Mouse (Mus musculus): ENCODE data around the gene Ghrhr. TPM values are rescaled to one million over a fixed set of nuclear protein-coding genes. Genes with fewer than 3 reads are reported as not detected.

The Ghrhr gene
- polyA plus RNA-seq, 1 experiment from 2014 or later: not detected

DNA sequence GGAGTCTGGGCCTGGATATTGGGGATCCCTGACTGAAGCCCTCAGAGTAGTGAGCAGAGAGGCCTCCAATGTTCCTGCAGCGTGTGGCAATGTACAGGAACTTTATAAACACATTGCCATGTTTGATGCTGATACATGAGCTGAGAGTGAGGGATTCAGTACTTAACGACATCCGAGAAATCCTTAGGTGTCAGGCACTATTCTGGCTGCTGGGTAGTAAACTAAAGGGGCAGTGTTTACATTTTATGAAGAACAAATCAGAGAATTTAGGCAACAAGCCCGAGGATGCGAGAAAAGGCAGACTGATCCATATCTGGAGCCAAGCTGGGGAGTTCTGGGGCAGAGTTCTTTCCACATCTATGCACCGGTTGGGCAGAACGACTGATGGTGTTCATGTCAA, 20.5 kb upstream of the Ghrhr start:
- 89% methylated on average over 7 of the region's 7 CpGs for WGBS

DNA sequence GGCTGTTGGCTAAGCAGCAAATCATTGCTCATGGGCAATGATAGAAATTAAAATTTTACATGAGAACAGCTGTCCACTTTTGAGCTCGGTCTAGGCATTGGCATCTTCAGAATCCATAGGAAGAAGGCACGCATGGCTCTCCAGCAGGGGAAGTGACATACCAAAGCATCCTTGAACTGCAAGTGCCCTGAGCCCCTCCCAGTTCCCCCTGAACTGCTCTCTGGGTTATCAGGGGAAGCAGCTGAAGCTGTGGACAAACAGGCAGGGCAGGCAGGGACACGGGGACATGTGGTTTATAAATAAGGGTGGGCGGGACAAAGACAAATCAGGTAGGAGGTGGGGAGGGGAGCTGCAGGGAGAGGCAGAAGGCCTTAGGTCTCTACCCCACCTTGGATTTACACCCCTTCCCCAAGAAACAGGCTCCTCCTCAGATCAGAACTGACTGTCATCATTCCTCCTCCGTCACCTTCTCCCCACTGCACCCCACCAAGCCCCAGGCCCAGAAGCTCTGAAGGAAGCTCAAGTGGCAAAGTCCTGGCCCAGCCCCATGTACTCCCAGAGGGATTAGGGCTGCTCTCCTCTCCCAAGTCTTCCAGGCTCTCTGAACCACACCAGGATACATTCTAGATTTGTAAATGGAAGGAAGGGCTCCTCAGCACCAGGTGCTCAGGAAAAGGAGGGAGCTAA, 19.9 kb upstream of the Ghrhr start:
- H3K4me1 ChIP-seq (replicated peaks): peaks cover 7% of the 10 kb centered on the region; the same call in 1 of the 2 replicates
- H3K9ac ChIP-seq: no peak overlapping the region
- no peak for ATAC-seq (ENCODE audit: low FRiP score)
- H3K27ac ChIP-seq: no peak overlapping the region
- H3K36me3 ChIP-seq: no peaks in the 10 kb centered on the region
- WGBS: 61% methylated on average over 5 of the region's 5 CpGs
- no peaks in the 10 kb centered on the region for H3K9me3 ChIP-seq
- H3K27me3 ChIP-seq: 0 out of 2 replicates have a peak, but pooled peaks cover 6% of the 10 kb centered on the region
- no peak overlapping the region for H3K4me2 ChIP-seq
- H3K4me3 ChIP-seq: no peak overlapping the region

More for the DNA sequence above, 20.5 kb upstream of the Ghrhr start:
- Histone ChIP-seq H3K27me3 (0 out of 2 replicates have a peak, but pooled peaks cover 6% of the 10 kb centered on the region), H3K36me3 (no peaks in the 10 kb centered on the region), H3K4me2 (no peak overlapping the region), H3K9ac (no peak overlapping the region), H3K4me1 (replicated peaks) (peaks cover 7% of the 10 kb centered on the region; the same call in 1 of the 2 replicates), H3K27ac (no peak overlapping the region), H3K4me3 (no peak overlapping the region), H3K9me3 (no peaks in the 10 kb centered on the region)
- no peak for ATAC-seq (ENCODE audit: low FRiP score)

DNA sequence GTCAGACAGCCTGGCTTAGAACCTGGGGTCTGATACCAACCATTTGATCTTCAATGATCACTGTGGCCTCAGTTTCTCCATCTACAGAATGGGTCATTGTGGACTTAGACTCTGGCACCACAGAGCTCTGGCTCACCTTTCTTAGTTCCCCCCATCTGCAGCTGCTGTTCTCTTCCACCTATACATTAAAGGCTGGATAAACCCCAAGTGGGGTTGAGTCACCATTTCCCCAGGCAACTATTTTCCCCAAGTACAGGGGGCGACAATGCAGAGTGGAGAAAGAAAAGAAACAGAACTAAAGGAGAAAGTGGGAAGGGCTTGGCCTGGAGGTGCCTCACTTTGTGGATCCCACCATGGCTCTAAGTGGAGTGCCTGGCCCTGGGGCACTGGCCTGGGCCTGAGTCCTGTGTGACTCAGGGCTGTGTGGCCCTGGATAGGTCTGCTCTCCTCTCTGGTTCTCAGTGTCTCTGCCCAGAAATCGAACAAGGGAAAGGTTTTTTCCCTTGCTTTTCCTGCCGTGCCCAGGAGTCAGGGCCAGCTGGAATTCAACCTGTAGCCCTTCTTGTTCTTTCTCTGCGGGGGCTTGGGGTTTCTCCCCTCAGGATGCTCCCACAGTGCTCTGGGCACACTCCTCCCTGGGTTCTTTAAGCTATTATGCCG, 19.0 kb upstream of the Ghrhr start:
- 59% methylated on average over 5 of the region's 5 CpGs for WGBS
- H3K36me3 ChIP-seq: no peaks in the 10 kb centered on the region
- H3K4me1 ChIP-seq (replicated peaks): peaks cover 7% of the 10 kb centered on the region; the same call in 1 of the 2 replicates
- H3K9me3 ChIP-seq: no peaks in the 10 kb centered on the region
- no peak overlapping the region for H3K27ac ChIP-seq
- no peak for ATAC-seq (ENCODE audit: low FRiP score)
- 0 out of 2 replicates have a peak, but pooled peaks cover 6% of the 10 kb centered on the region for H3K27me3 ChIP-seq
- H3K4me2 ChIP-seq: no peak overlapping the region
- H3K4me3 ChIP-seq: no peak overlapping the region
- H3K9ac ChIP-seq: no peak overlapping the region

- H3K4me1 ChIP-seq (replicated peaks): peaks cover 7% of the 10 kb centered on the region; the same call in 1 of the 2 replicates
- no peak overlapping the region for H3K4me3 ChIP-seq
- peak; percentile 29; the same call in 1 of the 2 replicates for ATAC-seq (ENCODE audit: low FRiP score)
- H3K27ac ChIP-seq: no peak overlapping the region
- 47% methylated on average over 6 of the region's 6 CpGs for WGBS
- H3K9me3 ChIP-seq: no peaks in the 10 kb centered on the region
- H3K27me3 ChIP-seq: 0 out of 2 replicates have a peak, but pooled peaks cover 6% of the 10 kb centered on the region
- H3K9ac ChIP-seq: no peak overlapping the region
- no peaks in the 10 kb centered on the region for H3K36me3 ChIP-seq
- H3K4me2 ChIP-seq: no peak overlapping the region
Measured at GRCm38 (mm10) chr6:55357636-55358031, 18.5 kb upstream of the Ghrhr start.

DNA sequence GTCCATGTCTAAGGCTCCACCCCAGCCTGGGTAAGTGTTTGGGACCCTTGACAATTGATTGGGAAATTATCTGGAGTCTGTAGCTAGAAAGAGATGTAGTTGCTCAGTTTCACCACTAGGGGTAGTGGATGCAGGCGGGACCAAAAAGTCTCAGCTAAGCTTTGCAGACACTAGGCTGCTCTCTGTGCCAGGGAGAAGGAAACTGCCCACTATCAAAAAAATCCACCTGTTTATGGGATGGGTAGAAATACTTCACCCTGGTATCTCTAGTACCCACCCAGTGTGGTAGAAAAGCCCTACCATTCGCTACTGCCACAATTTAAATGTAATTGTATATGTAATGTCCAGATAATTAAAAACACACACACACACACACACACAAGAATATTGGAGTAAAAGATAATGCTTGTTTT, 17.4 kb upstream of the Ghrhr start:
- WGBS: 29% methylated on average over 2 of the region's 2 CpGs
- Histone ChIP-seq H3K9ac (no peak overlapping the region), H3K27ac (no peak overlapping the region), H3K4me1 (replicated peaks) (peaks cover 7% of the 10 kb centered on the region; the same call in 1 of the 2 replicates), H3K9me3 (no peaks in the 10 kb centered on the region), H3K4me3 (no peak overlapping the region), H3K27me3 (0 out of 2 replicates have a peak, but pooled peaks cover 6% of the 10 kb centered on the region), H3K4me2 (no peak overlapping the region), H3K36me3 (no peaks in the 10 kb centered on the region)
- ATAC-seq (ENCODE audit: low FRiP score): no peak

DNA sequence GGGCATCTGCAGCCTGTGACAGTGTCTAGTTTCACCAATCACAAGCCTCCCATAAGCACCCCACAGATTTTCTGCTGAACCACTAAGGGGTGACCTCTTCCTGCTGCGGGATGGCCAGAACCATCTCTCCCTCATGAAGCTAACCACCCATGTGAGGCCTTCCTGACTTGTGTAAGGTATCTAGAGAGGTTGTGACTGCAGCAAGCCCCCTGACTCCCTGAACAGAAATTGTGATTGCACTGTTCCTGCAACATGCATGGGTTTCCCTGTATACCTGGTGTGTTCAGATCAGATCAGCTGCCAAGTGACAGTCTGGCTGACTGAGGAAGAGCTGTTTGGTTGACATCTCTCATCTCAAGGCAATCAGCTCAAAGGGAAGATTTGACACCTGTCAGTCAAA, 13.4 kb upstream of the Ghrhr start:
- H3K27ac ChIP-seq: no peak overlapping the region
- no peaks in the 10 kb centered on the region for H3K36me3 ChIP-seq
- no peaks in the 10 kb centered on the region for H3K9me3 ChIP-seq
- H3K9ac ChIP-seq: no peak overlapping the region
- H3K4me3 ChIP-seq: no peak overlapping the region
- no peak for ATAC-seq (ENCODE audit: low FRiP score)
- WGBS: 91% methylated on average over 1 of the region's 1 CpGs
- H3K4me1 ChIP-seq (replicated peaks): 0 out of 2 replicates have a peak, but pooled peaks cover 2% of the 10 kb centered on the region
- H3K27me3 ChIP-seq: no peaks in the 10 kb centered on the region
- H3K4me2 ChIP-seq: no peak overlapping the region

DNA sequence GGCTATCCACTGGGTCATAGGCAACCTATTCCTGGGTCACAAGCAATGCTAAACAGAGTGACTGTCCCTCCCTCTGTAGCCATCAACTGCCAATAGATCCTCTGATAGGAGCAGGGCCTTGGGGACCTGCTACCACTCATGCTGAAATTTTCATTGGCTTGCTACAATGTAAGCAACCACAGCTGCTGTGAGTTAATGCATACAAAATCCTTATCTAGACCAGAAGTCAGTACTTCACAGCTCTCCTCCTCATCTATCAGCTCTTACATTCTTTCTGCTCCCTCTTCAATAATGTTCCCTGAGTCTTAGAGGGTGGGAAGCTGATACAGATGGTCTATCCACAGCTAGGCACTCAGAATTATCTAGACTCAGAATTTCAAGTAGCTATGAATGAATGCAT, 9.0 kb upstream of the Ghrhr start:
- no peak overlapping the region for H3K4me3 ChIP-seq
- H3K9ac ChIP-seq: no peak overlapping the region
- H3K27ac ChIP-seq: no peak overlapping the region
- no peak for ATAC-seq (ENCODE audit: low FRiP score)
- H3K36me3 ChIP-seq: no peaks in the 10 kb centered on the region
- H3K4me2 ChIP-seq: no peak overlapping the region
- no peaks in the 10 kb centered on the region for H3K9me3 ChIP-seq
- H3K4me1 ChIP-seq (replicated peaks): no peaks in the 10 kb centered on the region
- H3K27me3 ChIP-seq: no peaks in the 10 kb centered on the region

DNA sequence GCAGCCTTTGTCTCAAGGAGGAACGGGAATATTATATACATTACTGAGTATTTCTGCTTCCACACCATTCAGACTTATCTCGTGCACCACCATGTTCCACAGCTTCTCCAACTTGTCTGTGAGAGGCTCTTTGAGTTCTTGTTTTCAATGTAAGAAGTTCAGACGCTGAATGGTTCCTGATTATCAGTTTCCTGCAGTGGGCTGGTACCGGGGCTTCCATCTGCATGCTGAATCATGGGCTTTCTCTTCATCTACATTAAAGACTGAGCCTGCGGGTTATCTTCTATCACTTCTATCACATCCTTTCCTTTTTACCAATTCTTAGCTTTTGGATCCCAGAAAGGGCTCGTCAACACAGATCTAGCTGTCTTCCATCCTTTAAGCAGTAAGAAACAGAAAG, 5.3 kb upstream of the Ghrhr start:
- H3K9ac ChIP-seq: no peak overlapping the region
- no peak overlapping the region for H3K4me2 ChIP-seq
- no peaks in the 10 kb centered on the region for H3K9me3 ChIP-seq
- ATAC-seq (ENCODE audit: low FRiP score): no peak
- 90% methylated on average over 6 of the region's 6 CpGs for WGBS
- no peaks in the 10 kb centered on the region for H3K27me3 ChIP-seq
- H3K4me3 ChIP-seq: no peak overlapping the region
- no peaks in the 10 kb centered on the region for H3K4me1 ChIP-seq (replicated peaks)
- H3K36me3 ChIP-seq: no peaks in the 10 kb centered on the region
- no peak overlapping the region for H3K27ac ChIP-seq

GRCm38 (mm10) chr6:55376511-55376910, 416 bp downstream of the Ghrhr start:
- ATAC-seq (ENCODE audit: low FRiP score): no peak
- H3K9ac ChIP-seq: no peak overlapping the region
- H3K27ac ChIP-seq: no peak overlapping the region
- WGBS: 82% methylated on average over 5 of the region's 5 CpGs
- H3K9me3 ChIP-seq: no peaks in the 10 kb centered on the region
- no peak overlapping the region for H3K4me3 ChIP-seq
- no peaks in the 10 kb centered on the region for H3K4me1 ChIP-seq (replicated peaks)
- no peaks in the 10 kb centered on the region for H3K36me3 ChIP-seq
- H3K27me3 ChIP-seq: peaks cover 10% of the 10 kb centered on the region; the same call in 1 of the 2 replicates
- H3K4me2 ChIP-seq: no peak overlapping the region

DNA sequence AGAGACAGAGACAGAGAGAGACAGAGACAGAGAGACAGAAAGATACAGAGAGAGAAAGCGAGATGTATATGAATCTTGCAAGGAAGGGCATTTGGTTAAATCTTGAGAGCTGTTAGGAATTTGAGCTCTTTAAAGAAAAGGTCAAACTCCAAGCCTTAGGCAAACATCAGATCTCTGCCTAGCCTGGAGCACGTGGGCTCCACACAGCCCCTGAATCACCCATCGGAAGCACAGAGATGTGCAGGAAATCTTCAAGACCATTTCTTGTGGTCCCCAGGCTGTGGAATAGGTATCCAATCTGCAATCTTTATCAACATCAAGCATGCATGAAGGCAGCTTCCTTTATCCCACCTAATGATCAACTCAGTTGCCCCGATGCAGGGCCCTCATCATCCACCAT, 1.4 kb downstream of the Ghrhr start:
- Histone ChIP-seq H3K4me2 (no peak overlapping the region), H3K4me1 (replicated peaks) (no peaks in the 10 kb centered on the region), H3K27me3 (peaks cover 10% of the 10 kb centered on the region; the same call in 1 of the 2 replicates), H3K4me3 (no peak overlapping the region), H3K36me3 (no peaks in the 10 kb centered on the region), H3K9ac (no peak overlapping the region), H3K9me3 (no peaks in the 10 kb centered on the region), H3K27ac (no peak overlapping the region)
- ATAC-seq (ENCODE audit: low FRiP score): no peak
- 88% methylated on average over 4 of the region's 4 CpGs for WGBS

GRCm38 (mm10) chr6:55379641-55380335, 3.7 kb downstream of the Ghrhr start:
- H3K4me3 ChIP-seq: no peak overlapping the region
- H3K4me2 ChIP-seq: no peak overlapping the region
- no peak overlapping the region for H3K9ac ChIP-seq
- H3K27ac ChIP-seq: no peak overlapping the region
- H3K9me3 ChIP-seq: no peaks in the 10 kb centered on the region
- WGBS: 41% methylated on average over 3 of the region's 3 CpGs
- peak; percentile 44 for ATAC-seq (ENCODE audit: low FRiP score)
- H3K36me3 ChIP-seq: no peaks in the 10 kb centered on the region
- H3K27me3 ChIP-seq: peaks cover 15% of the 10 kb centered on the region; the same call in 1 of the 2 replicates
- H3K4me1 ChIP-seq (replicated peaks): no peaks in the 10 kb centered on the region

DNA sequence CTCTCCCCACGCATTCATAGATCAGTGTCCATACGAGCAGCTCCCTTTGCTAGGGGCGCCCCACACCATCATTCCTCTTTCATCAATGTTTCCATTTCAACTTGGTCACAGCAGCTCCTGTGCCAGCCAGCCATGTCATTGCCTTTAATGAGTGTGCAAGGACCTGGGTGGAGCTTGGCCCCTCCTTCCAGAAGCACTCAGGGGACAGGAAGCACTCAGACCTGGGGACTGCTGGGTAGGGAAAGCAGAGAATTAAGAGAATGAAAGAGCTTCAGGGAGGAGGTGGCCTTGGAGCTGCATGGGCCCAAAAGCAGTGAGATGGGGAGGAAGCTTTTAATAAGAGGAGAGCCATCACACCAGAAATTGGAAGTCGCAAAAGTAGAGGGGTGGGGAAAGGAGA, 5.9 kb downstream of the Ghrhr start:
- Histone ChIP-seq H3K4me2 (no peak overlapping the region), H3K4me1 (replicated peaks) (no peaks in the 10 kb centered on the region), H3K36me3 (no peaks in the 10 kb centered on the region), H3K27ac (no peak overlapping the region), H3K9me3 (no peaks in the 10 kb centered on the region), H3K4me3 (no peak overlapping the region), H3K27me3 (peaks cover 15% of the 10 kb centered on the region; the same call in 1 of the 2 replicates), H3K9ac (no peak overlapping the region)
- ATAC-seq (ENCODE audit: low FRiP score): no peak
- 91% methylated on average over 4 of the region's 4 CpGs for WGBS
